Mouse (Mus musculus): ENCODE results near the gene Marc2. TPM values are rescaled to one million over a fixed set of nuclear protein-coding genes. Genes with fewer than 3 reads are reported as not detected.

Gene Marc2
- 174 and 197 TPM in 2 replicates for polyA plus RNA-seq (2014; fragmentation: Nextera tagmentation; extraction: Ambion mirVana)

- H3K9me3 ChIP-seq (ENCODE audit: control insufficient read depth, low read depth, low read length), result no peaks in the 10 kb centered on the region
- WGBS, result 3% methylated on average over 18 of the region's 18 CpGs
- H3K4me2 ChIP-seq (replicated peaks; ENCODE audit: low read depth, low read length), result peak within 1 kb of the TSS; percentile 91
- peak within 1 kb of the TSS; percentile 84 for H3K9ac ChIP-seq (replicated peaks; ENCODE audit: low read depth, low read length)
- H3K36me3 ChIP-seq (ENCODE audit: control insufficient read depth, insufficient read depth, low read length), result no peaks in the 10 kb centered on the region
- H3K4me1 ChIP-seq (ENCODE audit: control insufficient read depth, insufficient read depth, low read length), result peaks cover 4% of the 10 kb centered on the region; the same call in 1 of the 2 replicates
- H3K27me3 ChIP-seq (ENCODE audit: control insufficient read depth, insufficient read depth, low read length), result no peaks in the 10 kb centered on the region
- ATAC-seq (ENCODE audit: insufficient number of reproducible peaks, insufficient read depth, low FRiP score, low read depth), result peak; percentile 16; the same call in 1 of the 2 replicates
- H3K4me3 ChIP-seq (ENCODE audit: low read depth, low read length), result peak within 1 kb of the TSS; percentile 85
- H3K27ac ChIP-seq (ENCODE audit: low read length), result peak within 1 kb of the TSS; percentile 78; the same call in 1 of the 2 replicates
These were observed at the start of gene Marc2 for GRCm38 (mm10) chr1:184846092-184846750. Gene Marc2 (minus strand): TSS chr1:184846451.

- Histone ChIP-seq H3K27ac (ENCODE audit: low read length) (no peak overlapping the region), H3K4me2 (replicated peaks; ENCODE audit: low read depth, low read length) (no peak overlapping the region), H3K4me3 (ENCODE audit: low read depth, low read length) (no peak overlapping the region), H3K9me3 (ENCODE audit: control insufficient read depth, low read depth, low read length) (no peaks in the 10 kb centered on the region), H3K27me3 (ENCODE audit: control insufficient read depth, insufficient read depth, low read length) (no peaks in the 10 kb centered on the region), H3K4me1 (ENCODE audit: control insufficient read depth, insufficient read depth, low read length) (no peaks in the 10 kb centered on the region), H3K36me3 (ENCODE audit: control insufficient read depth, insufficient read depth, low read length) (no peaks in the 10 kb centered on the region), H3K9ac (replicated peaks; ENCODE audit: low read depth, low read length) (no peak overlapping the region)
- no peak for ATAC-seq (ENCODE audit: insufficient number of reproducible peaks, insufficient read depth, low FRiP score, low read depth)
- 67% methylated on average over 3 of the region's 3 CpGs for WGBS
These were observed 45.7 kb upstream of the Marc2 start for GRCm38 (mm10) chr1:184891998-184892397.

GRCm38 (mm10) chr1:184889454-184889853, 43.2 kb upstream of the Marc2 start:
- 84% methylated on average over 6 of the region's 6 CpGs for WGBS

GRCm38 (mm10) chr1:184886160-184886559, 39.9 kb upstream of the Marc2 start:
- Histone ChIP-seq H3K27me3 (ENCODE audit: control insufficient read depth, insufficient read depth, low read length) (peaks cover 26% of the 10 kb centered on the region; the same call in 1 of the 2 replicates), H3K4me3 (ENCODE audit: low read depth, low read length) (no peak overlapping the region), H3K9ac (replicated peaks; ENCODE audit: low read depth, low read length) (no peak overlapping the region), H3K9me3 (ENCODE audit: control insufficient read depth, low read depth, low read length) (no peaks in the 10 kb centered on the region), H3K4me2 (replicated peaks; ENCODE audit: low read depth, low read length) (no peak overlapping the region), H3K27ac (ENCODE audit: low read length) (no peak overlapping the region), H3K36me3 (ENCODE audit: control insufficient read depth, insufficient read depth, low read length) (no peaks in the 10 kb centered on the region), H3K4me1 (ENCODE audit: control insufficient read depth, insufficient read depth, low read length) (no peaks in the 10 kb centered on the region)
- WGBS, result 81% methylated on average over 1 of the region's 1 CpGs
- no peak for ATAC-seq (ENCODE audit: insufficient number of reproducible peaks, insufficient read depth, low FRiP score, low read depth)

More at GRCm38 (mm10) chr1:184889454-184889853, 43.2 kb upstream of the Marc2 start:
- Histone ChIP-seq H3K9ac (replicated peaks; ENCODE audit: low read depth, low read length) (no peak overlapping the region), H3K27me3 (ENCODE audit: control insufficient read depth, insufficient read depth, low read length) (no peaks in the 10 kb centered on the region), H3K36me3 (ENCODE audit: control insufficient read depth, insufficient read depth, low read length) (no peaks in the 10 kb centered on the region), H3K27ac (ENCODE audit: low read length) (no peak overlapping the region), H3K4me1 (ENCODE audit: control insufficient read depth, insufficient read depth, low read length) (no peaks in the 10 kb centered on the region), H3K4me2 (replicated peaks; ENCODE audit: low read depth, low read length) (no peak overlapping the region), H3K4me3 (ENCODE audit: low read depth, low read length) (no peak overlapping the region), H3K9me3 (ENCODE audit: control insufficient read depth, low read depth, low read length) (no peaks in the 10 kb centered on the region)
- no peak for ATAC-seq (ENCODE audit: insufficient number of reproducible peaks, insufficient read depth, low FRiP score, low read depth)

- Histone ChIP-seq H3K4me3 (ENCODE audit: low read depth, low read length) (peak within 1 kb of the TSS; percentile 44), H3K27ac (ENCODE audit: low read length) (no peak within 1 kb of the TSS; the same call in 1 of the 2 replicates), H3K4me1 (ENCODE audit: control insufficient read depth, insufficient read depth, low read length) (peaks cover 4% of the 10 kb centered on the region; the same call in 1 of the 2 replicates), H3K4me2 (replicated peaks; ENCODE audit: low read depth, low read length) (peak within 1 kb of the TSS; percentile 78), H3K36me3 (ENCODE audit: control insufficient read depth, insufficient read depth, low read length) (no peaks in the 10 kb centered on the region), H3K9ac (replicated peaks; ENCODE audit: low read depth, low read length) (peak within 1 kb of the TSS; percentile 30; the same call in 1 of the 2 replicates), H3K27me3 (ENCODE audit: control insufficient read depth, insufficient read depth, low read length) (peaks cover 26% of the 10 kb centered on the region; the same call in 1 of the 2 replicates), H3K9me3 (ENCODE audit: control insufficient read depth, low read depth, low read length) (no peaks in the 10 kb centered on the region)
- WGBS, result 3% methylated on average over 77 of the region's 77 CpGs
- peak; percentile 91 for ATAC-seq (ENCODE audit: insufficient number of reproducible peaks, insufficient read depth, low FRiP score, low read depth)
These were observed 36.3 kb upstream of the Marc2 start, which contains the start of gene C130074G19Rik for GRCm38 (mm10) chr1:184882281-184883268. Gene C130074G19Rik (minus strand): TSS chr1:184883218.

- Histone ChIP-seq H3K27ac (ENCODE audit: low read length) (no peak overlapping the region), H3K27me3 (ENCODE audit: control insufficient read depth, insufficient read depth, low read length) (peaks cover 26% of the 10 kb centered on the region; the same call in 1 of the 2 replicates), H3K9ac (replicated peaks; ENCODE audit: low read depth, low read length) (no peak overlapping the region), H3K9me3 (ENCODE audit: control insufficient read depth, low read depth, low read length) (no peaks in the 10 kb centered on the region), H3K4me2 (replicated peaks; ENCODE audit: low read depth, low read length) (peak overlapping the region; percentile 78; the same call in 1 of the 2 replicates), H3K4me1 (ENCODE audit: control insufficient read depth, insufficient read depth, low read length) (peaks cover 4% of the 10 kb centered on the region; the same call in 1 of the 2 replicates), H3K4me3 (ENCODE audit: low read depth, low read length) (no peak overlapping the region; the same call in 1 of the 2 replicates), H3K36me3 (ENCODE audit: control insufficient read depth, insufficient read depth, low read length) (no peaks in the 10 kb centered on the region)
- 67% methylated on average over 7 of the region's 7 CpGs for WGBS
- ATAC-seq (ENCODE audit: insufficient number of reproducible peaks, insufficient read depth, low FRiP score, low read depth), result no peak
These were observed 35.6 kb upstream of the Marc2 start for GRCm38 (mm10) chr1:184881861-184882260.

GRCm38 (mm10) chr1:184881211-184881610, 35.0 kb upstream of the Marc2 start:
- Histone ChIP-seq H3K4me3 (ENCODE audit: low read depth, low read length) (no peak overlapping the region), H3K27me3 (ENCODE audit: control insufficient read depth, insufficient read depth, low read length) (peaks cover 26% of the 10 kb centered on the region; the same call in 1 of the 2 replicates), H3K9ac (replicated peaks; ENCODE audit: low read depth, low read length) (no peak overlapping the region), H3K27ac (ENCODE audit: low read length) (no peak overlapping the region), H3K36me3 (ENCODE audit: control insufficient read depth, insufficient read depth, low read length) (no peaks in the 10 kb centered on the region), H3K9me3 (ENCODE audit: control insufficient read depth, low read depth, low read length) (no peaks in the 10 kb centered on the region), H3K4me2 (replicated peaks; ENCODE audit: low read depth, low read length) (no peak overlapping the region), H3K4me1 (ENCODE audit: control insufficient read depth, insufficient read depth, low read length) (peaks cover 4% of the 10 kb centered on the region; the same call in 1 of the 2 replicates)
- WGBS, result 84% methylated on average over 5 of the region's 5 CpGs
- ATAC-seq (ENCODE audit: insufficient number of reproducible peaks, insufficient read depth, low FRiP score, low read depth), result no peak

- H3K9me3 ChIP-seq (ENCODE audit: control insufficient read depth, low read depth, low read length), result no peaks in the 10 kb centered on the region
- H3K27ac ChIP-seq (ENCODE audit: low read length), result no peak overlapping the region
- peaks cover 4% of the 10 kb centered on the region; the same call in 1 of the 2 replicates for H3K4me1 ChIP-seq (ENCODE audit: control insufficient read depth, insufficient read depth, low read length)
- H3K9ac ChIP-seq (replicated peaks; ENCODE audit: low read depth, low read length), result no peak overlapping the region
- no peak overlapping the region for H3K4me2 ChIP-seq (replicated peaks; ENCODE audit: low read depth, low read length)
- no peak overlapping the region for H3K4me3 ChIP-seq (ENCODE audit: low read depth, low read length)
- no peaks in the 10 kb centered on the region for H3K36me3 ChIP-seq (ENCODE audit: control insufficient read depth, insufficient read depth, low read length)
- no peak for ATAC-seq (ENCODE audit: insufficient number of reproducible peaks, insufficient read depth, low FRiP score, low read depth)
- H3K27me3 ChIP-seq (ENCODE audit: control insufficient read depth, insufficient read depth, low read length), result peaks cover 21% of the 10 kb centered on the region; the same call in 1 of the 2 replicates
- WGBS, result 65% methylated on average over 6 of the region's 6 CpGs
These were observed 32.6 kb upstream of the Marc2 start for GRCm38 (mm10) chr1:184878860-184879259.

Data from stomach, embryonic 14.5 days (tissue).